Mouse (Mus musculus) left cerebral cortex, postnatal 25 days (tissue): ENCODE data around the gene Saal1. TPM values are rescaled to one million over a fixed set of nuclear protein-coding genes. Genes with fewer than 3 reads are reported as not detected.

Experiments used
- DNase-seq, 2 experiments: peaks; one replicate each; pipeline ENCODE4 v3.0.0; 2022; ENCODE audit warnings: low spot score in 2 of 2, mixed read lengths in 1 of 2
- intact Hi-C: fragments of 180-260 bp; cut with DNase I; formaldehyde crosslinking; loops from one replicate; pipeline ENCODE4 v1.15.1; 2025
- total RNA-seq, 2 experiments: library from RNA; stranded (reverse); gene quantifications; 2 replicates each; pipeline ENCODE4 v1.2.3; 2021

The Saal1 gene
- total RNA-seq, 2 experiments from 2014 or later = 8.0 TPM

DNA sequence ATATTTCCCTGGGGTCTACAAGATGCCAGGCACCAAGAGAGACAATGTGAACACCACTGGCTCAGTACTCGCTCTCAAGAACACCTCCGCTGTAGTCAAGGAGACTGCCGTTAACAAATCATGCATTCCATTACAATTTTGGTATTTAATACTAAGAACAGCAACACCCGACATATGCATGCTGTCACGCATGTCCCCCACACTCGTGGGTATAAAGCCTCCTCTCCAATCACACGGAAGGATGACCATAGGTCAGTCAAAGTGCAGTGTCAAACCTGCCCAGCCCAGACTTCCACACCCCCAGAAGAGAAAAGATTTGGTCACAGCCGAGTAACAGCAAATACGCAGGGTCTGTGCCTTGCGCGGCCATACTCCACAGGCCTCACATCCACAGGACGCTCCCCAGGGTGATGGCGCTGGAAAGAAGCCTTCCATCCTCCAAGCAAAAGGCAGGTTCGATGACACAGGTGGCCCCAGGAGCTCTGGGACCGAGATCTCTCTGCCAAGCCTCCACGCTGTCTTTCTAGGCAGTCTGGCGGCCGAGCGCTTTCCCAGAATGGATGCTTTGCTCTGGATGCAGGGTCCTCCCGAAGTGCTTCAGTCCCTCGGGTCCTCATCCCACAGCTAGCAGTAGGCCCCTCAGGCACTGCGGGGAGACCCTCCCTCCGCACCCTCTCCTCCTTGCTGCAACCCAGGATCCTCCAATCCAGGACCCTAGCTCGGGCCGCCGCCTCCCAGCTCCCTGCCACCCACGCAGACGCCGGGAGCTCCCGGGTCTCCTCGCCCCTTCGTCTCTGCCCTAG lies 71.4 kb downstream of the Saal1 start:
- intact Hi-C loops = loop anchor here (2.0 kb wide), 2 partner anchors 14 to 72 kb away; partner anchors contain the start of gene Saal1
- peak; percentile 48 to 59 for DNase-seq

Other genes with a start within 250 kb of the Saal1 start
- gene Sergef, start 70.9 kb downstream of the Saal1 start, total RNA-seq = 10 to 100 TPM; 59.7 to 69.3 TPM
- gene Tph1, start 38.1 kb downstream of the Saal1 start, total RNA-seq = under 1 TPM; 0.21 to 0.32 TPM
- gene Saa3, start 5.0 kb upstream of the Saal1 start, total RNA-seq = under 1 TPM in 1 of 2 experiments, not detected in 1; 0.16 TPM
- not detected for gene Saa4, start 21.9 kb upstream of the Saal1 start, total RNA-seq
- gene Saa1, start 32.3 kb upstream of the Saal1 start, total RNA-seq = not detected
- not detected for gene Saa2, start 41.1 kb upstream of the Saal1 start, total RNA-seq
- 10 to 100 TPM; 13.3 to 16.1 TPM for gene Hps5, start 85.4 kb upstream of the Saal1 start, total RNA-seq
- gene Gtf2h1, start 85.4 kb upstream of the Saal1 start, total RNA-seq = 10 to 100 TPM; 37.9 to 41.1 TPM
- gene Ldha, start 130.8 kb upstream of the Saal1 start, total RNA-seq = 100 to 1,000 TPM; 395 to 440 TPM
- not detected for gene Ldhc, start 150.5 kb upstream of the Saal1 start, total RNA-seq
- 10 to 100 TPM; 75.5 to 81.1 TPM for gene Tsg101, start 209.3 kb upstream of the Saal1 start, total RNA-seq
- gene Uevld, start 247.8 kb upstream of the Saal1 start, total RNA-seq = 10 to 100 TPM; 10.2 to 13.3 TPM